16 mouse cellular contexts compared by ENCODE assay signal in the genomic region with DNA sequence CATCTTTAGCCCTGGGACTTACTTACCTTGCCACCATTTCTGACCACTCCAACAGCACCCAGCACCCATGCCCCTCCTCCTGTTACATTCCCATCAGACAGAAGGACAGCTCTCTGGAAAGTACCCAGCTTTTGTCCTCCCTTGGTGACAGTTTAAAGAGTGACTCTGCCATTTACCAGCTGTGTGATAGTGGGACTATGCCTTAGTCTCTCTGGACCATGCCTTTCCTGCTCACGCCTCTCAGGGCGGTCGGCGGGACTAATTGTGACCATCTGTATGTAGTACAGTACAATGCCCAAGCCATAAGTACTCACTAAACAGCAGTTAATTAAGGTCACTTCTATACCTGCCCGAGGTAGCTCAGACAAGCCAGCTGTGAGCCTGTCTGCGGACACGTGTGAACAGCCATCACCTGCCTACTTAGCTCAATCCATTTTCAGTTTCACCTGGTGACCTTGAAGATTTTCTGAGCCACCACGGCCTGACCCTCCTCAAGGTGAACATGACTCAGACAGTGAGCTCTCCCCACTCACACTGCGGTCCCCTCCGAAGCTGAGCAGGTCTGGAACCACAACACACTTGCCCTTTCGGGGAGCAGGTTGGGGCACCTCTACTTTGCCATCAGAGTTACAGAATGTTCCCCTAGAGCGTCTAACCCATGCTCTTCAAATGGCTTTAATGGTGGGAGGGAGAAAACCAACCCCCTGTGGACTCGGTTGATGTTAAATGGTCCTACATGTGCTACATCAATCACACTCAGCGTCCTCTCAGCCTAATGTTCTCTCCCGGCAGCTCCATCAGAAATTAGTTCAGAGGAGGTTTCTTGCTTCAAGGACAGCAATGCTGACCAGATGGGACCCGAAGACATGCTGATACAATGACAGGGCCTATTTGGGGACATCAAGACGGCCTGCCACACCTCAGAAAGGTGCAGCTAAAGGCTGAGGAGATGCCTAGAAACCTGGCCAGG. TPM values are rescaled to one million over a fixed set of nuclear protein-coding genes. Genes with fewer than 3 reads are reported as not detected.
DNase-seq lines count a peak whose midpoint lies in the region; ATAC-seq and TF ChIP-seq lines count a peak whose summit lies in the region.
"Had no signal": no experiment of that assay in that cellular context is flagged by ENCODE, and none has a peak within 500 bp of the region (broad histone marks: within the 10 kb centered on the region; RNA-seq: fewer than 3 reads in every experiment).

No protein-coding gene starts in this region.

- peaks cover 4% of the 10 kb centered on the region; the same call in 1 of the 2 replicates for H3K27me3 ChIP-seq in heart, embryonic 10.5 days (ENCODE audit: insufficient read depth, poor library complexity, severe bottlenecking)
- no peaks in the 10 kb centered on the region for H3K27me3 ChIP-seq in lung, embryonic 15.5 days
- H3K27me3 ChIP-seq in spleen, adult 2 months (ENCODE audit: control insufficient read depth, insufficient read depth, low read length), result no peaks in the 10 kb centered on the region
- H3K27me3 ChIP-seq: stomach, embryonic 15.5 days had no signal

- H3K4me2 ChIP-seq in lung, embryonic 15.5 days, result no peak overlapping the region
- H3K4me2 ChIP-seq: liver, embryonic 13.5 days; stomach, embryonic 15.5 days had no signal

- no peak for DNase-seq in heart, embryonic 10.5 days (ENCODE audit: low spot score)
- no peak for DNase-seq in heart, adult 18-20 months
- no peak for DNase-seq in lung, adult 2 months
- DNase-seq in spleen, adult 2 months (ENCODE audit: low read depth in 1 of 2, low spot score in 2 of 2), result no peak
- DNase-seq in spleen, adult 12 weeks (ENCODE audit: low spot score), result no peak
- DNase-seq in embryo, embryonic 11 days, result no peak
- no peak for DNase-seq in c-Kit-positive CD71-positive TER-119-positive erythroid progenitor cells, embryonic 14.5 days (ENCODE audit: low spot score)
- DNase-seq: layer of hippocampus, adult 9-11 months; liver, embryonic 13.5 days; right cerebral cortex, postnatal 4 days; thymus, postnatal 4 days had no signal

- no peak for TF ChIP-seq POLR2A in lung, adult 2 months (IDR thresholded peaks at IDR 0.05; ENCODE audit: borderline replicate concordance, extremely low read depth, low read depth, low read length)
- no peak for TF ChIP-seq POLR2A in spleen, adult 2 months (IDR thresholded peaks at IDR 0.05; ENCODE audit: low read depth, low read length)

- H3K4me3 ChIP-seq in heart, embryonic 10.5 days, result no peak overlapping the region
- H3K4me3 ChIP-seq in lung, embryonic 15.5 days, result no peak overlapping the region
- H3K4me3 ChIP-seq in lung, adult 2 months (replicated peaks; ENCODE audit: extremely low read depth, low read depth, low read length), result no peak overlapping the region
- no peak overlapping the region for H3K4me3 ChIP-seq in spleen, adult 2 months (ENCODE audit: extremely low read depth, insufficient read depth, insufficient read length)
- H3K4me3 ChIP-seq: liver, embryonic 13.5 days; stomach, embryonic 15.5 days had no signal

- WGBS in heart, embryonic 10.5 days, result 73% methylated on average over 17 of the region's 17 CpGs
- WGBS in lung, embryonic 15.5 days, result 66% methylated on average over 17 of the region's 17 CpGs
- 81% methylated on average over 17 of the region's 17 CpGs for WGBS in lung, adult 2 months
- WGBS in spleen, adult 2 months, result 83% methylated on average over 17 of the region's 17 CpGs

- H3K9ac ChIP-seq in lung, embryonic 15.5 days, result no peak overlapping the region
- H3K9ac ChIP-seq: liver, embryonic 13.5 days; stomach, embryonic 15.5 days had no signal

- no peaks in the 10 kb centered on the region for H3K36me3 ChIP-seq in heart, embryonic 10.5 days
- H3K36me3 ChIP-seq in lung, embryonic 15.5 days, result no peaks in the 10 kb centered on the region
- H3K36me3 ChIP-seq in spleen, adult 2 months (ENCODE audit: control insufficient read depth, insufficient read depth, low read length), result no peaks in the 10 kb centered on the region
- H3K36me3 ChIP-seq: liver, embryonic 13.5 days; stomach, embryonic 15.5 days had no signal

- peak overlapping the region; percentile 86 for H3K27ac ChIP-seq in heart, embryonic 10.5 days
- H3K27ac ChIP-seq in lung, embryonic 15.5 days, result no peak overlapping the region
- peak overlapping the region; percentile 91 for H3K27ac ChIP-seq in spleen, adult 2 months (ENCODE audit: insufficient read depth, low read length)
- H3K27ac ChIP-seq: kidney, postnatal 0 days; liver, embryonic 13.5 days; stomach, embryonic 15.5 days had no signal

- no peaks in the 10 kb centered on the region for H3K9me3 ChIP-seq in heart, embryonic 10.5 days
- H3K9me3 ChIP-seq in lung, embryonic 15.5 days, result no peaks in the 10 kb centered on the region
- H3K9me3 ChIP-seq: liver, embryonic 13.5 days; stomach, embryonic 15.5 days had no signal

- TF ChIP-seq CTCF in lung, adult 2 months (IDR thresholded peaks at IDR 0.05; ENCODE audit: insufficient read depth, low read length), result no peak
- TF ChIP-seq CTCF in spleen, adult 2 months (IDR thresholded peaks at IDR 0.05; ENCODE audit: extremely low read depth, insufficient read depth, insufficient read length, insufficient replicate concordance), result no peak

- ATAC-seq in lung, embryonic 15.5 days (ENCODE audit: borderline replicate concordance, extremely low read depth, low FRiP score, low TSS enrichment), result peak; percentile 56; the same call in 1 of the 2 replicates
- ATAC-seq: activated CD4-positive, CD25-positive, alpha-beta regulatory T cell, adult 4 months; inflammation-experienced regulatory T-cells, adult 6 months had no signal

- peaks cover 70% of the 10 kb centered on the region for H3K4me1 ChIP-seq in heart, embryonic 10.5 days
- H3K4me1 ChIP-seq in lung, embryonic 15.5 days, result peaks cover 26% of the 10 kb centered on the region
- peaks cover 36% of the 10 kb centered on the region for H3K4me1 ChIP-seq in lung, adult 2 months (ENCODE audit: control insufficient read depth, insufficient read depth, low read length)
- peaks cover 74% of the 10 kb centered on the region for H3K4me1 ChIP-seq in spleen, adult 2 months (ENCODE audit: control insufficient read depth, insufficient read depth, insufficient read length)

RNA-seq across cellular contexts. Expression of a gene that starts 38.3 kb away (rescaled TPM):
- 3.4 and 8.6 TPM in 2 replicates for polyA plus RNA-seq in heart, embryonic 10.5 days (2016; fragmentation: Nextera tagmentation; extraction: Ambion mirVana)
- 10 to 100 TPM; 18.8 to 21.4 TPM for total RNA-seq in heart, adult 18-20 months (2021)
- polyA plus RNA-seq in lung, embryonic 15.5 days (2015; fragmentation: Nextera tagmentation; extraction: Ambion mirVana), result 7.0 and 8.7 TPM in 2 replicates
- 38.1 and 42.8 TPM in 2 replicates for polyA plus RNA-seq in lung, adult 2 months (2012; rRNA removed)
- polyA plus RNA-seq in spleen, adult 2 months (2012; rRNA removed), result 47.7 and 82.0 TPM in 2 replicates
